In genomic region chr8:71462191-71462590, GRCm38 (mm10) we compare ENCODE assay signal across 8 mouse cellular contexts. TPM values are rescaled to one million over a fixed set of nuclear protein-coding genes. Genes with fewer than 3 reads are reported as not detected.
DNase-seq lines count a peak whose midpoint lies in the region; ATAC-seq lines count a peak whose summit lies in the region.

No protein-coding gene starts in this region.

- WGBS in lung, embryonic 15.5 days = 65% methylated on average over 4 of the region's 4 CpGs
- 62% methylated on average over 4 of the region's 4 CpGs for WGBS in limb, embryonic 11.5 days
- 62% methylated on average over 4 of the region's 4 CpGs for WGBS in stomach, embryonic 14.5 days

- peak overlapping the region; percentile 87 for H3K4me3 ChIP-seq in lung, embryonic 15.5 days
- 0 out of 2 replicates have a peak overlapping the region, but pooled peaks have one; percentile 85 for H3K4me3 ChIP-seq in limb, embryonic 11.5 days (ENCODE audit: low read depth, low read length)
- H3K4me3 ChIP-seq in stomach, embryonic 14.5 days (ENCODE audit: low read depth, low read length) = peak overlapping the region; percentile 82; the same call in 1 of the 2 replicates

- peaks cover 24% of the 10 kb centered on the region for H3K36me3 ChIP-seq in lung, embryonic 15.5 days
- H3K36me3 ChIP-seq in limb, embryonic 11.5 days (ENCODE audit: control insufficient read depth, insufficient read depth, low read length) = peaks cover 8% of the 10 kb centered on the region; the same call in 1 of the 2 replicates
- peaks cover 21% of the 10 kb centered on the region for H3K36me3 ChIP-seq in stomach, embryonic 14.5 days (ENCODE audit: control insufficient read depth, insufficient read depth, low read length)

- H3K4me1 ChIP-seq in lung, embryonic 15.5 days = peaks cover 31% of the 10 kb centered on the region
- peaks cover 14% of the 10 kb centered on the region for H3K4me1 ChIP-seq in limb, embryonic 11.5 days (ENCODE audit: control insufficient read depth, insufficient read depth, low read length)
- H3K4me1 ChIP-seq in stomach, embryonic 14.5 days (ENCODE audit: control insufficient read depth, insufficient read depth, low read length) = peaks cover 22% of the 10 kb centered on the region; the same call in 1 of the 2 replicates

- H3K27ac ChIP-seq in lung, embryonic 15.5 days = no peak overlapping the region
- H3K27ac ChIP-seq in limb, embryonic 11.5 days (replicated peaks; ENCODE audit: low read depth, low read length) = no peak overlapping the region
- H3K27ac ChIP-seq in stomach, embryonic 14.5 days (ENCODE audit: low read length) = no peak overlapping the region

- ATAC-seq in lung, embryonic 15.5 days (ENCODE audit: borderline replicate concordance, extremely low read depth, low FRiP score, low TSS enrichment) = no peak
- no peak for ATAC-seq in limb, embryonic 11.5 days (ENCODE audit: insufficient number of reproducible peaks, low FRiP score, low TSS enrichment, low read depth)
- ATAC-seq in stomach, embryonic 14.5 days (ENCODE audit: insufficient number of reproducible peaks, insufficient read depth, low FRiP score, low read depth) = no peak

- intact Hi-C loops in left cerebral cortex, postnatal 4 days (cut with DNase I) = no loop called here

- peak overlapping the region; percentile 93; the same call in 1 of the 2 replicates for H3K4me2 ChIP-seq in lung, embryonic 15.5 days
- H3K4me2 ChIP-seq in limb, embryonic 11.5 days (ENCODE audit: low read depth, severe bottlenecking) = peak overlapping the region; percentile 90
- peak overlapping the region; percentile 87 for H3K4me2 ChIP-seq in stomach, embryonic 14.5 days (replicated peaks; ENCODE audit: low read depth, low read length)

- no peaks in the 10 kb centered on the region for H3K9me3 ChIP-seq in lung, embryonic 15.5 days
- no peaks in the 10 kb centered on the region for H3K9me3 ChIP-seq in limb, embryonic 11.5 days (ENCODE audit: control insufficient read depth, low read length)
- no peaks in the 10 kb centered on the region for H3K9me3 ChIP-seq in stomach, embryonic 14.5 days (ENCODE audit: control insufficient read depth, low read depth, low read length)

- peak; percentile 39 for DNase-seq in cerebellum, adult 8-10 months
- DNase-seq in cerebellum, postnatal 10 days = no peak
- no peak for DNase-seq in lung, postnatal 36 days
- DNase-seq in limb, embryonic 11.5 days (ENCODE audit: low spot score) = no peak
- no peak for DNase-seq in left cerebral cortex, postnatal 4 days
- no peak for DNase-seq in adipocyte (ENCODE audit: low spot score)

- H3K9ac ChIP-seq in lung, embryonic 15.5 days = peak overlapping the region; percentile 74
- H3K9ac ChIP-seq in limb, embryonic 11.5 days (ENCODE audit: low read length) = no peak overlapping the region
- no peak overlapping the region for H3K9ac ChIP-seq in stomach, embryonic 14.5 days (replicated peaks; ENCODE audit: low read depth, low read length)

- H3K27me3 ChIP-seq in lung, embryonic 15.5 days = no peaks in the 10 kb centered on the region
- peaks cover 3% of the 10 kb centered on the region; the same call in 1 of the 2 replicates for H3K27me3 ChIP-seq in limb, embryonic 11.5 days (ENCODE audit: control insufficient read depth, insufficient read depth, low read length)
- no peaks in the 10 kb centered on the region for H3K27me3 ChIP-seq in stomach, embryonic 14.5 days (ENCODE audit: control insufficient read depth, insufficient read depth, low read length)

RNA-seq across cellular contexts. Expression of gene Abhd8, which starts 1.3 kb away (rescaled TPM):
- 51.3 and 56.0 TPM in 2 replicates for polyA plus RNA-seq in lung, embryonic 15.5 days (2015; fragmentation: Nextera tagmentation; extraction: Ambion mirVana)
- 38.7 and 43.4 TPM in 2 replicates for polyA plus RNA-seq in limb, embryonic 11.5 days (2014; fragmentation: Nextera tagmentation; extraction: Ambion mirVana)
- 28.4 and 30.0 TPM in 2 replicates for polyA plus RNA-seq in stomach, embryonic 14.5 days (2014; fragmentation: Nextera tagmentation; extraction: Ambion mirVana)
- 100 to 1,000 TPM; 113 to 121 TPM for total RNA-seq in left cerebral cortex, postnatal 4 days (2021)

RNA-seq across cellular contexts. Expression of gene Mrpl34, which starts 2.6 kb away (rescaled TPM):
- polyA plus RNA-seq in lung, embryonic 15.5 days (2015; fragmentation: Nextera tagmentation; extraction: Ambion mirVana) = 130 and 147 TPM in 2 replicates
- 216 and 231 TPM in 2 replicates for polyA plus RNA-seq in limb, embryonic 11.5 days (2014; fragmentation: Nextera tagmentation; extraction: Ambion mirVana)
- polyA plus RNA-seq in stomach, embryonic 14.5 days (2014; fragmentation: Nextera tagmentation; extraction: Ambion mirVana) = 139 and 154 TPM in 2 replicates
- 10 to 100 TPM; 71.3 to 73.7 TPM for total RNA-seq in left cerebral cortex, postnatal 4 days (2021)

RNA-seq across cellular contexts. Expression of gene Dda1, which starts 6.8 kb away (rescaled TPM):
- 104 TPM in 2 replicates for polyA plus RNA-seq in lung, embryonic 15.5 days (2015; fragmentation: Nextera tagmentation; extraction: Ambion mirVana)
- 115 TPM in 2 replicates for polyA plus RNA-seq in limb, embryonic 11.5 days (2014; fragmentation: Nextera tagmentation; extraction: Ambion mirVana)
- polyA plus RNA-seq in stomach, embryonic 14.5 days (2014; fragmentation: Nextera tagmentation; extraction: Ambion mirVana) = 94.8 and 98.9 TPM in 2 replicates
- total RNA-seq in left cerebral cortex, postnatal 4 days (2021) = 100 to 1,000 TPM; 135 to 139 TPM

RNA-seq across cellular contexts. Expression of gene Ano8, which starts 23.6 kb away (rescaled TPM):
- polyA plus RNA-seq in lung, embryonic 15.5 days (2015; fragmentation: Nextera tagmentation; extraction: Ambion mirVana) = 1.6 and 1.9 TPM in 2 replicates
- polyA plus RNA-seq in limb, embryonic 11.5 days (2014; fragmentation: Nextera tagmentation; extraction: Ambion mirVana) = 3.0 and 4.2 TPM in 2 replicates
- 2.3 TPM in 2 replicates for polyA plus RNA-seq in stomach, embryonic 14.5 days (2014; fragmentation: Nextera tagmentation; extraction: Ambion mirVana)
- 10 to 100 TPM; 88.0 to 91.9 TPM for total RNA-seq in left cerebral cortex, postnatal 4 days (2021)

RNA-seq across cellular contexts. Expression of gene Gtpbp3, which starts 25.7 kb away (rescaled TPM):
- polyA plus RNA-seq in lung, embryonic 15.5 days (2015; fragmentation: Nextera tagmentation; extraction: Ambion mirVana) = 16.3 and 19.1 TPM in 2 replicates
- polyA plus RNA-seq in limb, embryonic 11.5 days (2014; fragmentation: Nextera tagmentation; extraction: Ambion mirVana) = 8.3 and 8.7 TPM in 2 replicates
- 7.1 and 7.2 TPM in 2 replicates for polyA plus RNA-seq in stomach, embryonic 14.5 days (2014; fragmentation: Nextera tagmentation; extraction: Ambion mirVana)
- 10 to 100 TPM; 23.0 to 24.1 TPM for total RNA-seq in left cerebral cortex, postnatal 4 days (2021)
